Mouse (Mus musculus) testis, adult 10 weeks (tissue): ENCODE measurements around the gene Arih2. TPM values are rescaled to one million over a fixed set of nuclear protein-coding genes. Genes with fewer than 3 reads are reported as not detected.

Source experiments
- polyA plus RNA-seq: library from polyadenylated mRNA; stranded (reverse); fragments of 350-450 nt; fragmentation: Illumina TruSeq; extraction: RNeasy Lipid Tissue Mini Kit (QIAGEN cat#74804); gene quantifications from one replicate; pipeline ENCODE4 v1.2.3, GENCODE M21; 2014; ENCODE audit warnings: low read depth, low replicate concordance

The Arih2 gene
- polyA plus RNA-seq = 266 TPM

GRCm38 (mm10) chr9:108648611-108649560, at the start of gene Arih2:
Gene Arih2 (minus strand): TSS chr9:108649386.

GRCm38 (mm10) chr9:108689106-108689505, 39.9 kb upstream of the Arih2 start, which contains the start of gene Prkar2a:
Gene Prkar2a (plus strand): TSS chr9:108689314.

GRCm38 (mm10) chr9:108661677-108662612, 12.8 kb upstream of the Arih2 start, which contains the start of gene Slc25a20:
Gene Slc25a20 (plus strand): TSS chr9:108662088.

GRCm38 (mm10) chr9:108596998-108597764, 52.0 kb downstream of the Arih2 start, which contains the start of gene P4htm:
Gene P4htm (minus strand): TSS chr9:108597667.

GRCm38 (mm10) chr9:108578545-108579343, 70.4 kb downstream of the Arih2 start, which contains the start of gene Wdr6:
Gene Wdr6 (minus strand): TSS chr9:108578739.

GRCm38 (mm10) chr9:108569381-108570206, 79.6 kb downstream of the Arih2 start, which contains the start of gene Dalrd3:
Gene Dalrd3 (plus strand): TSS chr9:108569886.

GRCm38 (mm10) chr9:108566815-108567776, 82.1 kb downstream of the Arih2 start, which contains the start of gene Ndufaf3:
Gene Ndufaf3 (minus strand): TSS chr9:108567434.

GRCm38 (mm10) chr9:108560227-108560841, 88.9 kb downstream of the Arih2 start, which contains the start of gene Impdh2:
Gene Impdh2 (plus strand): TSS chr9:108560286.

Other genes with a start within 250 kb of the Arih2 start
- 8.6 TPM for gene Ccdc36, start 220.9 kb downstream of the Arih2 start, polyA plus RNA-seq
- 10.4 TPM for gene BC048562, start 212.9 kb downstream of the Arih2 start, polyA plus RNA-seq
- gene Ccdc71, start 188.9 kb downstream of the Arih2 start, polyA plus RNA-seq = 3.0 TPM
- gene Klhdc8b, start 187.8 kb downstream of the Arih2 start, polyA plus RNA-seq = 1.3 TPM
- 2.0 TPM for gene Lamb2, start 169.7 kb downstream of the Arih2 start, polyA plus RNA-seq
- gene Usp19, start 158.8 kb downstream of the Arih2 start, polyA plus RNA-seq = 14.4 TPM
- 74.8 TPM for gene Qars, start 141.7 kb downstream of the Arih2 start, polyA plus RNA-seq
- 151 TPM for gene Qrich1, start 132.6 kb downstream of the Arih2 start, polyA plus RNA-seq
- 69.5 TPM for gene Impdh2, start 89.1 kb downstream of the Arih2 start, polyA plus RNA-seq
- 28.8 TPM for gene Ndufaf3, start 82.0 kb downstream of the Arih2 start, polyA plus RNA-seq
- gene Dalrd3, start 79.5 kb downstream of the Arih2 start, polyA plus RNA-seq = 5.2 TPM
- 0.83 TPM for gene Wdr6, start 70.6 kb downstream of the Arih2 start, polyA plus RNA-seq
- 0.14 TPM for gene P4htm, start 51.7 kb downstream of the Arih2 start, polyA plus RNA-seq
- gene Slc25a20, start 12.7 kb upstream of the Arih2 start, polyA plus RNA-seq = 32.2 TPM
- 714 TPM for gene Prkar2a, start 39.9 kb upstream of the Arih2 start, polyA plus RNA-seq
- gene Ip6k2, start 134.4 kb upstream of the Arih2 start, polyA plus RNA-seq = 106 TPM
- 0.18 TPM for gene Nckipsd, start 159.0 kb upstream of the Arih2 start, polyA plus RNA-seq
- gene Celsr3, start 176.9 kb upstream of the Arih2 start, polyA plus RNA-seq = 0.04 TPM
- 0.36 TPM for gene Slc26a6, start 203.9 kb upstream of the Arih2 start, polyA plus RNA-seq